Mouse (Mus musculus): ENCODE measurements around the gene Dntt.

DNA sequence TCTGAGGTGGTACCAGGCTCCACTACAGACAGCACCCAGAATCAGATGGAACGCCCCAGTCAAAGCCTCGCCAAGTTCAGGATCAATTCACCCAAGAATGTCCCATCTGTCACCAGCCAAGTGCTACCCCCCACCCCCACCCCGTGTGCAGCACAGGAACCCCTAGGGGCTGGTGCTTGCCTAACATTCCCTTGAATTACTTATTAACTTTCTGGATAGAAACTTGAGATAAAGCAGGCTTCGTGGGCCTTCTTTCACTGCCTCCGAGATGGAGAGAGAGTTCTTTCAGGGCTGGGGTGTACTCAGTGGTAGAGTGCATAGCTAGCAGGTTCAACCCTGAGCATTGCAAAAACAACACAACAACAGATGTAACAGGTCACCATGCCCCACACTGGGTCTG is 23.2 kb downstream of the Dntt start:
- TF ChIP-seq POLR2A (IDR thresholded peaks at IDR 0.05; ENCODE audit: low read depth, low read length) (no peak), CTCF (IDR thresholded peaks at IDR 0.05; ENCODE audit: extremely low read depth, insufficient read depth, insufficient read length, insufficient replicate concordance) (no peak)
